ENCODE assay signal across 10 mouse cellular contexts in genomic region chr2:164947506-164947905, GRCm38 (mm10). TPM values are rescaled to one million over a fixed set of nuclear protein-coding genes. Genes with fewer than 3 reads are reported as not detected.
"Had no signal": no experiment of that assay in that cellular context is flagged by ENCODE, and none has a peak within 500 bp of the region (broad histone marks: within the 10 kb centered on the region; RNA-seq: fewer than 3 reads in every experiment).

No protein-coding gene starts in this region.

- H3K9me3 ChIP-seq: liver, embryonic 12.5 days; lung, embryonic 15.5 days had no signal

- DNase-seq: kidney, adult 11 months; lung, postnatal 14 days; right cerebral cortex, adult 18-20 months; right cerebral cortex, postnatal 25 days; thymus, postnatal 4 days had no signal

- ATAC-seq: liver, embryonic 12.5 days had no signal

- H3K9ac ChIP-seq: liver, embryonic 12.5 days; lung, embryonic 15.5 days had no signal

- H3K4me1 ChIP-seq: lung, embryonic 15.5 days had no signal

- H3K4me3 ChIP-seq: liver, embryonic 12.5 days; lung, embryonic 15.5 days had no signal

- H3K4me2 ChIP-seq: liver, embryonic 12.5 days; lung, embryonic 15.5 days had no signal

- H3K27ac ChIP-seq: limb, embryonic 12.5 days; liver, embryonic 12.5 days; lung, embryonic 15.5 days; macrophage; stomach, postnatal 0 days had no signal

- H3K36me3 ChIP-seq: limb, embryonic 12.5 days; liver, embryonic 12.5 days; lung, embryonic 15.5 days had no signal

RNA-seq across cellular contexts. Expression of gene Slc12a5, which starts 13.1 kb away (rescaled TPM):
- polyA plus RNA-seq: macrophage had no signal
